Mouse (Mus musculus): ENCODE measurements around the gene Zswim8. TPM values are rescaled to one million over a fixed set of nuclear protein-coding genes. Genes with fewer than 3 reads are reported as not detected.
"Not testable (repeated sequence)": the region's sequence is repeated elsewhere in the genome, so short reads cannot be mapped to it uniquely, and the experiment has no call there.

Gene Zswim8
- polyA plus RNA-seq, 1 experiment from 2014 or later = 47.7 TPM

- peaks cover 58% of the 10 kb centered on the region for H3K4me1 ChIP-seq (ENCODE audit: control insufficient read depth, insufficient read depth, low read length)
- H3K4me2 ChIP-seq (ENCODE audit: low read length) = peak overlapping the region; percentile 67
- H3K27me3 ChIP-seq (ENCODE audit: control insufficient read depth, insufficient read depth, low read length) = no peaks in the 10 kb centered on the region
- DNase-seq = peak; percentile 79
- H3K4me3 ChIP-seq (replicated peaks; ENCODE audit: low read depth, low read length) = peak overlapping the region; percentile 86
- ATAC-seq (ENCODE audit: low FRiP score, low TSS enrichment) = no peak
- H3K27ac ChIP-seq (replicated peaks; ENCODE audit: low read depth, low read length) = no peak overlapping the region
- peaks cover 28% of the 10 kb centered on the region for H3K36me3 ChIP-seq (ENCODE audit: control insufficient read depth, insufficient read depth, low read length)
- H3K9ac ChIP-seq (replicated peaks; ENCODE audit: low read length) = peak overlapping the region; percentile 27; the same call in 1 of the 2 replicates
- no peaks in the 10 kb centered on the region for H3K9me3 ChIP-seq (ENCODE audit: control insufficient read depth, low read length)
- WGBS = 13% methylated on average over 1 of the region's 1 CpGs
Observed at GRCm38 (mm10) chr14:20696986-20697385, 10.4 kb upstream of the Zswim8 start.

GRCm38 (mm10) chr14:20698515-20698914 lies 8.8 kb upstream of the Zswim8 start:
- Histone ChIP-seq H3K27me3 (ENCODE audit: control insufficient read depth, insufficient read depth, low read length) (no peaks in the 10 kb centered on the region), H3K27ac (replicated peaks; ENCODE audit: low read depth, low read length) (no peak overlapping the region), H3K9me3 (ENCODE audit: control insufficient read depth, low read length) (no peaks in the 10 kb centered on the region), H3K4me2 (ENCODE audit: low read length) (peak overlapping the region; percentile 67), H3K9ac (replicated peaks; ENCODE audit: low read length) (no peak overlapping the region; the same call in 1 of the 2 replicates), H3K4me3 (replicated peaks; ENCODE audit: low read depth, low read length) (no peak overlapping the region), H3K4me1 (ENCODE audit: control insufficient read depth, insufficient read depth, low read length) (peaks cover 62% of the 10 kb centered on the region), H3K36me3 (ENCODE audit: control insufficient read depth, insufficient read depth, low read length) (peaks cover 12% of the 10 kb centered on the region)
- DNase-seq = no peak
- no peak for ATAC-seq (ENCODE audit: low FRiP score, low TSS enrichment)
- WGBS = 90% methylated on average over 2 of the region's 2 CpGs

GRCm38 (mm10) chr14:20700362-20700761 lies 7.0 kb upstream of the Zswim8 start:
- peaks cover 16% of the 10 kb centered on the region for H3K36me3 ChIP-seq (ENCODE audit: control insufficient read depth, insufficient read depth, low read length)
- no peak overlapping the region for H3K27ac ChIP-seq (replicated peaks; ENCODE audit: low read depth, low read length)
- 0 out of 2 replicates have a peak overlapping the region, but pooled peaks have one; percentile 12 for H3K9ac ChIP-seq (replicated peaks; ENCODE audit: low read length)
- ATAC-seq (ENCODE audit: low FRiP score, low TSS enrichment) (no peak), DNase-seq (no peak)
- no peaks in the 10 kb centered on the region for H3K27me3 ChIP-seq (ENCODE audit: control insufficient read depth, insufficient read depth, low read length)
- H3K4me1 ChIP-seq (ENCODE audit: control insufficient read depth, insufficient read depth, low read length) = peaks cover 61% of the 10 kb centered on the region
- 88% methylated on average over 3 of the region's 3 CpGs for WGBS
- no peak overlapping the region for H3K4me3 ChIP-seq (replicated peaks; ENCODE audit: low read depth, low read length)
- H3K4me2 ChIP-seq (ENCODE audit: low read length) = no peak overlapping the region
- H3K9me3 ChIP-seq (ENCODE audit: control insufficient read depth, low read length) = no peaks in the 10 kb centered on the region

- ATAC-seq (ENCODE audit: low FRiP score, low TSS enrichment) = no peak
- WGBS = 85% methylated on average over 8 of the region's 8 CpGs
- H3K4me1 ChIP-seq (ENCODE audit: control insufficient read depth, insufficient read depth, low read length) = peaks cover 55% of the 10 kb centered on the region
Observed at GRCm38 (mm10) chr14:20701554-20701953, 5.8 kb upstream of the Zswim8 start.

GRCm38 (mm10) chr14:20702096-20702740 lies 5.1 kb upstream of the Zswim8 start:
- Histone ChIP-seq H3K9me3 (ENCODE audit: control insufficient read depth, low read length) (no peaks in the 10 kb centered on the region), H3K4me2 (ENCODE audit: low read length) (peak overlapping the region; percentile 73), H3K27ac (replicated peaks; ENCODE audit: low read depth, low read length) (peak overlapping the region; percentile 86), H3K27me3 (ENCODE audit: control insufficient read depth, insufficient read depth, low read length) (no peaks in the 10 kb centered on the region), H3K4me1 (ENCODE audit: control insufficient read depth, insufficient read depth, low read length) (peaks cover 49% of the 10 kb centered on the region), H3K4me3 (replicated peaks; ENCODE audit: low read depth, low read length) (peak overlapping the region; percentile 73), H3K36me3 (ENCODE audit: control insufficient read depth, insufficient read depth, low read length) (peaks cover 16% of the 10 kb centered on the region), H3K9ac (replicated peaks; ENCODE audit: low read length) (peak overlapping the region; percentile 84)
- WGBS = 18% methylated on average over 15 of the region's 15 CpGs
- ATAC-seq (ENCODE audit: low FRiP score, low TSS enrichment) (0 out of 2 replicates have a peak, but pooled peaks have one; percentile 6), DNase-seq (no peak)

More at GRCm38 (mm10) chr14:20701554-20701953, 5.8 kb upstream of the Zswim8 start:
- H3K9me3 ChIP-seq (ENCODE audit: control insufficient read depth, low read length) = no peaks in the 10 kb centered on the region
- H3K4me3 ChIP-seq (replicated peaks; ENCODE audit: low read depth, low read length) = no peak overlapping the region
- peaks cover 16% of the 10 kb centered on the region for H3K36me3 ChIP-seq (ENCODE audit: control insufficient read depth, insufficient read depth, low read length)
- peak overlapping the region; percentile 84; the same call in 1 of the 2 replicates for H3K9ac ChIP-seq (replicated peaks; ENCODE audit: low read length)
- no peaks in the 10 kb centered on the region for H3K27me3 ChIP-seq (ENCODE audit: control insufficient read depth, insufficient read depth, low read length)
- H3K27ac ChIP-seq (replicated peaks; ENCODE audit: low read depth, low read length) = no peak overlapping the region
- DNase-seq = no peak
- peak overlapping the region; percentile 73 for H3K4me2 ChIP-seq (ENCODE audit: low read length)

DNA sequence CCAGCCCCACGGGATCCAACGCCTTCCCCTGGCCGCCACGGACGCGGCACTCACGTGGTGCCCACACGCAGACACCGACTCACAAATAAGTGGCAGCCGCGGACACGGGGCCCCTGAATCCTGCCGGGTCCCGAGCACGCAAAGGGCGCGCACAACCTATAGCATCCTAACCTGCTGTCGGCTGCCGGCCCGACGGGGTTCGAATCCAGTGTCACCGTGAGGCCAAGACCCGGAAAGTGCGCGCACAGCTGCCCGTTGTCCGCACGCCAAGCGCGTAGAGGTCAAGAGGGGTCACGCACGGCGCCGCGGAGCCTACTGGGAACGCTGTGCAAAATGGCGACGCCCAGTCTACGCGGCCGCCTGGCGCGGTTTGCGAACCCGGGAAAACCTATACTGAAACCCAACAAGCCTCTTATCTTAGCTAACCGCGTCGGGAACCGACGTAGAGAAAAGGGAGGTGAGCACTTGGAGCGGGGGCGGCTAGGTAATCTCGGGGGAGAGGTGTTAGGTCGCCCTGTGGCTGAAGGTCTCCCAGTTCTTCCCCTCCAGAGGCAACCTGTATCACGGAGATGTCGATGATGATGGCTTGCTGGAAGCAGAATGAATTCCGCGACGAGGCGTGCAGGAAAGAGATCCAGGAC lies 4.5 kb upstream of the Zswim8 start, which contains the start of gene Chchd1:
Chchd1 (plus strand) TSS at position 266 of the 641 bp plus-strand sequence.
- ATAC-seq (ENCODE audit: low FRiP score, low TSS enrichment) (peak; percentile 68), DNase-seq (peak; percentile 93)
- Histone ChIP-seq H3K4me1 (ENCODE audit: control insufficient read depth, insufficient read depth, low read length) (peaks cover 42% of the 10 kb centered on the region), H3K9me3 (ENCODE audit: control insufficient read depth, low read length) (no peaks in the 10 kb centered on the region), H3K4me2 (ENCODE audit: low read length) (peak within 1 kb of the TSS; percentile 73), H3K4me3 (replicated peaks; ENCODE audit: low read depth, low read length) (peak within 1 kb of the TSS; percentile 73), H3K27ac (replicated peaks; ENCODE audit: low read depth, low read length) (peak within 1 kb of the TSS; percentile 86), H3K9ac (replicated peaks; ENCODE audit: low read length) (peak within 1 kb of the TSS; percentile 84), H3K27me3 (ENCODE audit: control insufficient read depth, insufficient read depth, low read length) (no peaks in the 10 kb centered on the region), H3K36me3 (ENCODE audit: control insufficient read depth, insufficient read depth, low read length) (peaks cover 16% of the 10 kb centered on the region)
- WGBS = under 1% methylated on average over 61 of the region's 61 CpGs

DNA sequence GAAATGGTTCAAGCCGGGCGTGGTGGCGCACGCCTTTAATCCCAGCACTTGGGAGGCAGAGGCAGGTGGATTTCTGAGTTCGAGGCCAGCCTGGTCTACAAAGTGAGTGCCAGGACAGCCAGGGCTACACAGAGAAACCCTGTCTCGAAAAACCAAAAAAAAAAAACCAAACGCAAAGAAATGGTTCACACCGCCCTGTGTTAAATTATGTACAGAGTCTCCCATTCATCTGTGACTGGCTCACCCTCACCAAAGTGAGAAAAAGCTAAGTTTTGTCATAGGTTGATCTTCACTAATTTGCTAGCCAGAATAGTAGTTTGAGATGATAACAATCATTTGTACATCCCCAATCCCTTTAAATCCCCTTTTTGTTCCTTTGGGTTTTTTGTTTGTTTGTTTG lies 3.9 kb upstream of the Zswim8 start:
- H3K9me3 ChIP-seq (ENCODE audit: control insufficient read depth, low read length); ATAC-seq (ENCODE audit: low FRiP score, low TSS enrichment); H3K27me3 ChIP-seq (ENCODE audit: control insufficient read depth, insufficient read depth, low read length); DNase-seq: not testable (repeated sequence)
- Histone ChIP-seq H3K4me3 (replicated peaks; ENCODE audit: low read depth, low read length) (peak overlapping the region; percentile 73), H3K4me1 (ENCODE audit: control insufficient read depth, insufficient read depth, low read length) (peaks cover 39% of the 10 kb centered on the region), H3K4me2 (ENCODE audit: low read length) (peak overlapping the region; percentile 73), H3K27ac (replicated peaks; ENCODE audit: low read depth, low read length) (peak overlapping the region; percentile 86), H3K36me3 (ENCODE audit: control insufficient read depth, insufficient read depth, low read length) (peaks cover 14% of the 10 kb centered on the region), H3K9ac (replicated peaks; ENCODE audit: low read length) (peak overlapping the region; percentile 84)
- WGBS = 15% methylated on average over 7 of the region's 8 CpGs

- WGBS = 6% methylated on average over 10 of the region's 10 CpGs
- Histone ChIP-seq H3K9me3 (ENCODE audit: control insufficient read depth, low read length) (no peaks in the 10 kb centered on the region), H3K27ac (replicated peaks; ENCODE audit: low read depth, low read length) (peak overlapping the region; percentile 90), H3K27me3 (ENCODE audit: control insufficient read depth, insufficient read depth, low read length) (no peaks in the 10 kb centered on the region), H3K4me2 (ENCODE audit: low read length) (peak overlapping the region; percentile 78), H3K4me1 (ENCODE audit: control insufficient read depth, insufficient read depth, low read length) (peaks cover 23% of the 10 kb centered on the region), H3K36me3 (ENCODE audit: control insufficient read depth, insufficient read depth, low read length) (peaks cover 44% of the 10 kb centered on the region), H3K9ac (replicated peaks; ENCODE audit: low read length) (peak overlapping the region; percentile 97), H3K4me3 (replicated peaks; ENCODE audit: low read depth, low read length) (peak overlapping the region; percentile 97)
- DNase-seq (no peak), ATAC-seq (ENCODE audit: low FRiP score, low TSS enrichment) (no peak)
Observed at GRCm38 (mm10) chr14:20708239-20708638, 887 bp downstream of the Zswim8 start.
